Mouse (Mus musculus): ENCODE results near the gene Lgr4.
"Not testable (repeated sequence)": the region's sequence is repeated elsewhere in the genome, so short reads cannot be mapped to it uniquely, and the experiment has no call there.

Lgr4 gene

DNA sequence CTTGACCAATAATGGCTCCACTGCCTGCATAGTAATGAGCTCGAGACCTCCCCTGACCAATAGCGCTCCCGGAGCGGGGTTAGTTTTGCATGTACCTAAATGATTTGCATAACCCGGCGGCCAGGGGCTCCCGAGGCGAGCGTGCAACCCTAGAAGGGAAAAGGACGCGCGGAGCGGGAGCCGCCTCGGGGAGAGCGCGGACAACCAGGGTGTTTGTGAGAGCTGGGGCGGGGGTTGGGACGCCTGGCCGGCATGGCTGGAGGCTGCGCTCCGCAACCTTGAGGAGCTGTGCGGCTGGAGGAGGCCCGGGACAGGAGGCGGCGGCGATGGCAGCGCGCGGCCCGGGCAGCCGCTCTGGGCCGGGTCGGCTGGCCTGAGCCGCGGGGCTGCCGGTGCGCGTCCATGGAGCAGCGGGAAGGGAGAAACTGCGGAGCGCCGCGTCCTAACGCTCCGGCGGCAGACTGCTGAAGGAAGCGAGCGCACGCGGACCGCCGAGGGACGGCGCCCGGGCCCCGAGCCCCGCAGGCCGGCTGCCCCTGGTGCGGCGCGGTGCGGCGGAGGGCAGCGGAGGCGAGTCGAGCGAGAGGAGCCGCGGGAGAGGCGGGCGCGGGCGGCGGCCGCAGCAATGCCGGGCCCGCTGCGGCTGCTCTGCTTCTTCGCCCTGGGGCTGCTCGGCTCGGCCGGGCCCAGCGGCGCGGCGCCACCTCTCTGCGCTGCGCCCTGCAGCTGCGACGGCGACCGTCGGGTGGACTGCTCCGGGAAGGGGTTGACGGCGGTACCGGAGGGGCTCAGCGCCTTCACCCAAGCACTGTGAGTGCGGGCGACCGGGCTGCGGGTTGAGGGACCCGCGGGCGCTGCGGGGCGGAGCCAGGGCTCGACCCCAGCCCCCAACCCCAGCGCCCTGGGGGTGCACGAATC, at the start of gene Lgr4:
Lgr4 (plus strand) TSS at position 152 of the 918 bp plus-strand sequence.
- DNase-seq: peak; percentile 92 to 96

DNA sequence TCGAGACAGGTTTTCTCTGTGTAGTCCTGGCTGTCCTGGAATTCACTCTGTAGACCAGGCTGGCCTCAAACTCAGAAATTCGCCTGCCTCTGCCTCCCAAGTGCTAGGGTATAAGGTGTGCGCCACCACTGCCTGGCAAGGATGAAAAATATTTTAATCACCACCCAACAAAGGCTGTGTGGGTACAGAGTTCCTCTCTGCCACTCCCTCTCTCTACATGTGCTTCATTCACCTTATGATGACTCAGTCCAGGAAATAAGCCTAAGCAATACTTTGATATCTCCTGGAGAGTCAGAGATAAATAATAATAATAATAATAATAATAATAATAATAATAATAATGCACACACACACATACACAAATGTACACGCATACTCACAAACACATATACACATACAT, 38.0 kb upstream of the Lgr4 start:
- not testable (repeated sequence) for DNase-seq

DNA sequence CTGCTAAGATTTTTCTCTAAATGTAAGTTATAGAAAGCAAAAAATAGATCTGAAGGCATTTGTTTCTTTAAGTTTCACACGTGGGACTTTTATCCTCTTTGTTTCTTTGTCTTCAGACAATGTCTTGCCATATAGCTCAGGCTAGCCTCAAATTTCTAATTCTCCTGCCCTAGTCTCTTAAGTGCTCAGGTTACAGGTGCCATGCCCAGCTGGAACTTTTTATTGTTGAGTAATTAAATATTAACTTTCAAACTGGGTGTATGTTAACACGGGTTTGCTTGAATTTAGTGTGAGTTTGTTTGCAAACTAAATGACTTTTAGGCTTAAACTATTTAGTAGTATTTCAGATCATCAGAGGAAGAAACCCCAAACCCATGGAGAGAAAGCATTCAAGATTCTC, 36.3 kb upstream of the Lgr4 start:
- no peak for DNase-seq

DNA sequence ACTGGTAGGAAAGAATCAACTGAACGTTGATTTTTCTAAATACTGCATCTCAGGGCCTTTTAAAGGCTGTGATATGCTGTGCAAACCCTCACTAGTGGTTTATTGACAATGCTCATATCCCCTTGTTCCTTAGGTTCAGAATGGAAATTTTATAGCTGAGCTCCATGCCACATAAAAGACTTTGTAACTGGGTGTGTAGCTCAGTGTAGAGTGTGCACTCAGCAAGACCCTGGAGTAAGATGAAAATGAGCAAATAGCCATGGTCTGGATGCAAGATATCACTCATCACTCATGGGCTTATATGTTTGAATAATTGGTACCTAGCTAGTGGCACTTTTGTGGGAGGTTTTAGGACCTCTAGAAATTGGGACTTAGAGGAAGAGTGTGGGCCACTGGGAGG, 35.8 kb upstream of the Lgr4 start:
- DNase-seq: no peak

DNA sequence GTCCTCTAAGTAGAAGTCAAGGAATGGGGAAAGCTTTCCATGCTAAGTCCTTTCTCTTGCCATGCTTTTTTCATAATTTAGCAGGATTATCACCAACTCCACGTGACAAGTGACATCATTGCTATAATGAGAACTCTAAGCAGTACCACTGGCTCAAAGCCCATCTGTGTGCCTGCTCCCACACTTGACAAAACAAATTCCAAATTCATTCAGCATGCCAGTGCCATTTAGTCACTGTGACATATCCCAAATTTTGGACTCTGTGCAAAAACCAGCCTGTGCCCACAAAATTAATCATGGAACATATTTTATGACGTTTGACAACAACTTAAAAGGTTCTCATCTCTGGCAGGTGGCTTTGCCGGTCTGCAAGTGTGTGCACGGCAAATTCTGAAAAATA, 33.3 kb upstream of the Lgr4 start:
- no peak for DNase-seq

DNA sequence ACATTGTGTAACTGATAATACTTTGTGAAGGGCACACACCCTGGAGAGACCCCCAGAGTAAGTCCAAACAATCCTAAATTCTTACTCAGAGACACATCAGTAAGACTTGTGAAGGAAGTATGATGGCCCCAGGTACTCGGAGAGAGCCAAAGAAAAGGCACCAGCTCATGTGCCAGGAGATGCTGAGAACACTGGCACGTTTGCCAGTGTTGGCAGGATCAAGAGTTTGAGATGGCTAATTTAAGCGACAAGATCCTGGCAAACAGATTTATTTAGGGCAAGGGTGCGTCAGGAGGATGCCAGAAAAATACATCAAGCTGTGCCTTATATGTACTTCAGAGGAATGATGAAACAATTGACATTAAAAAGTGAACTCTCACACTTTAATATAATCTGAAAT, 32.9 kb upstream of the Lgr4 start:
- no peak for DNase-seq

DNA sequence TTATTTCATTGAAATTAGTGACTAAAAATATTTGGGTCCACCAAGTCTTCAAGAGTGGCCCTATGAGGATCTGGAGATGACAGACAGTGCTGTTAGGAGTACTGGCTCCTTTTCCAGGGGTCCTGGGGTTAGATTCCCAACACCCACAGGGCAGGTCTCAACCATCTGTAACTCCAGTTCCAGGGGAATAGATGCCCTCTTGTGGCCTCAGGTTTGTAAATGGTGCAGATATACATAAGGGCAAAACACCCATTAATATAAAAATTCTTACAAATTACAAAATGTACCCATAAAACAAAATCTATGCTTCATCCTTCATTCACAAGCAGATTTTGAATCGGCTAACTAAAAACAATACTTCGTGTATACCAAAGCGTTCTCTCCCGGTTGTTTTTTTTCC, 27.4 kb upstream of the Lgr4 start:
- DNase-seq: no peak

DNA sequence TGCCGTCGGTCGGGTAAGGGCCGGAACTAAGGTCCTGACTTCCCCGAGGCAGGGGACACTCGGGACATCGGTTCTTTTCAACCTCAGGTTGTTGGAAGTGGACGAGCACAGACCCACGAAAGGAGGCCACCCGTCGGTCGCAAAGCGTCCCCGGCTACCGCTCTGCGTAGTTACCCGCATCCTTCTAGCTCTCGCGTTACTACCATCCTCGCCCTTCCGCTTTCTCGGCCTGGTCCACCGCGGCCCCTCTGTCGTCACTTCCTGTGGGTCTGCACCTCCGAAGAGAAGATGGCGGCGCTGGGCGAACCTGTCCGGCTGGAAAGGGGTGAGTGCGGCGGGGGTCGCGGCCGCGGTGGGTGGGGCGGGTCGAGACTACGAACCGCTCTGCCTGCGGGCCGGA, 26.9 kb upstream of the Lgr4 start, which contains the start of gene Lin7c:
Lin7c (plus strand) TSS at position 257 of the 400 bp plus-strand sequence.
- DNase-seq: peak; percentile 95 to 96

DNA sequence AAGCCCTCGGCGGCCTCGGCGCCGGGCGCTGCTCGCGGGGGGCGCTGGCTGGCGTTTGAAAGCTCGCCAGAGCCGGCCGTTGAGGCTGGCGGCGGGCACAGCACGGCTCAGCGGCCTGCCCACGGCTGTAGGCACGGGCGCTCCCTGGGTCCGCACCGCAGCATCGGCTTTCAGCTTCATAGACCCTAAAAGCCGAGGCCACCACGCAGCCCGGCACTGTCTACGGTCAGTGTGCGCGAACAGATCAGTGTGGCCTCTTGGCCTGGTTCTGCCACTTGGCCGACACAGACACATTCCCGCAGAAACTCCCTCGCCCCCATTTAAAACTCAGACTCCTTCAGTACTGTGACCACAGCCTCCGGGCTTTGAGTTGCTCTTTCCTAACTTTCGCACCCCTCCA, 26.4 kb upstream of the Lgr4 start:
- DNase-seq: no peak

DNA sequence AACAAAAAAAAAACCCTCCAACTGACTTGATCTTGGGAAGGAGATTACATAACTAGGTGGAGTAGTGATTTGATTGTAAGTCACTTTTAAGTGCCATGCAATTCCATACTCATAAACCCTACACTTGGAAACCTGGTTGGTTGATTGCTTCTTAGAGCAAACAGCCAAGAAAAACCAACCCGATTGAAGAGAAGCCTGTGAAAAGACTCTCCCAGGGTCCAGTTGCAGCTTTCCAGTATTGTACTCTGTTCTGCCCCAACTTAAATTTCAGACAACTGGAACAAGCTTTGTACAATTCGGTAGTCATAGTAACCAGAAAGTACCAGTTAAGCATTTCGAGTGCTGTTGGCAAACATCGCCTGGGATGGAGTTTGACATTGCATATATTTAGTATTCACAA, 26.0 kb upstream of the Lgr4 start:
- no peak for DNase-seq

DNA sequence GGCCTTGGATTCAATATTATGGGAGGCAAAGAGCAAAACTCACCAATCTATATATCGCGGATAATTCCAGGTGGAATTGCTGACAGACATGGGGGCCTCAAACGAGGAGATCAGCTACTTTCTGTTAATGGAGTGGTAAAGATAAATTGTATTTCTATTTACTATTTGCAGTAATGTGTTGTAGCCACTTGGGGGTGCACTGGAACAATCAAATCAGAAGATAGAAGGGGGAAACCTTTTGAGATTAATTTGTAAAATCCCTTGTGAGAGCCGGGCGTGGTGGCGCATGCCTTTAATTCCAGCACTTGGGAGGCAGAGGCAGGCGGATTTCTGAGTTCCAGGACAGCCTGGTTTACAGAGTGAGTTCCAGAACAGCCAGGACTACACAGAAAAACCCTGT, 21.1 kb upstream of the Lgr4 start:
- DNase-seq: no peak

DNA sequence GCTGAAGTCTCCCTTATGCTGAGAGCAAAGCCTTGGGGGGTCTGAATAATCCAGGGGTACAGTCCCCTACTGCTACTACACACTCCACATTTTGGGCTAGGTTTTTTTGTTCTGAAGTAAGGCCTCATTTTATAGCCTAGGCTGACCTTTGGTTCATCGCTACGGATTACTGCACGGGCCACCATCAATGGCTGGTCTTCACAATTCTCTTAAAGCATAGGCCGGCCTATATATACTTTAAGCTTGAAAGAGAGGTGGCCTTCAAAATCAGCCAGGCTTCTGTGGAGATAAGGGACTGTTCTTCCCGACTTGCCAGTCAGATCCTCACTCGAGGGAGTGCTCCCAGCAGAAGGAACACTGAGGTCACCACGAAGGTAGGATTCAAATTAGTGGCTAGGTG, 14.6 kb upstream of the Lgr4 start:
- no peak for DNase-seq

DNA sequence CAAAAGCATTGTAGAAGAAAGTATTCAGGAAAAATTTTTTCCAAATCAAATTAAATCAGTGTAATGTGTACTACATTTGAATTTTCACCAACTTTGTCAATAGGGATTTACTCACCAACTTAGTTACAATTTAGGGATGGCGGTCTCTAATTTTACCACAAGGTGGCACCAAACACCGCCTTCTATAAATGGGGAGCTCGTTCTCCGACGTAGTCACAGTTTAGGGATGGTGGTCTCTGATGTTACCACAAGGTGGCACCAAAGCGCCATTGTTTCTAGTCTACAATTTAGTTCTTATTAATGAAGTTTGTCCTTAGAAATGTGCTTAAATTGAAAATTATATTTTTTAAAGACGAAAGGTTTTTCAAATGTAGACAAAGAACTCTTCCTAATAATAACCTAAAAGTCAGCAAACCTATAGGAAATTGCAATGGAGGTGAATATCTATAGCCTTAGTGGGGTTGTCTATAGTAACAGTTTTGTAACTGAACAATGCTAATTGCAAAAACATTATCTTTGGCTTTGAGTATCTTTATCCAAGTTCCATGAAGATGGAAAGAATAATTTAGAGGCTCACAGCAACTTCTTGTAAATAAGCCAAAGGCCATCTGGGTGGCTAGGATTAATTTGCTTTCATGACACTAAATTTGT, 13.2 kb upstream of the Lgr4 start:
- DNase-seq: peak; percentile 64 to 88

DNA sequence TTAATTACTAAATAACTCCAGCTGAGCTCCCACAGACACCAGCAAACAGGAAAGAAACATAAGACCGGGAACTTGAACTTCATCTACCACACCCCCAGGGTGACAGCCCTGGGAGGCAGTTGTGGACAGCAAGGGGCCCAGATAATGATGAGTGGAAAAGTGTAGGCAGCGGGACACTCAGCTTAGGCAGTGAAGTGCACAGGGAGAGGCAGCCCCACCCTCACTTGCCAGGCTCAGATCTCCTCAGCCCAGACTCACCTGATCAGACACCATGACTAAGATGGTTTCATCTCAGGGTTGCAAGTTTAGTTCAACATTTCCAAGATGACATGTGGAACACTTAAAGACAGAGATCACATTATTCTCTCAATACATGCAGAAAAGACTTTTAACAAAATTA, 8.3 kb upstream of the Lgr4 start:
- no peak for DNase-seq

DNA sequence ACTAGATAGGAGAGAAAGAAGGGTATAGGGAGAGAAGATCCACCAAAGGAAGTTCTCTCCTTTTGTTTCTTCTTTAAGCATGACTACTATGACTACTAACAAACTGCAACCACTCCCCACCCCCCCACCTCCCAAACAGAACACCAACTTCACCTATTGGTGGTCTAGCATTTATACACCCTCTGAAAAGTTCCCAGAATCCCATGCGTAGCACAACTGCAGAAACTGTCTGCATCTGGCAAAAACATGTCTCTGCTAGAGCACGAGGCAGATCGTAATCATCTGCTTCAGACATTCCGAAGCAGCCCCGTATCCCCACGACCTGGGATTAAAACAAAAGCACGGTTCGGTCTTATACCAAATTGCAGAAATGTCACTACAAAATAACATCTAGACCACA, 5.2 kb upstream of the Lgr4 start:
- no peak for DNase-seq

DNA sequence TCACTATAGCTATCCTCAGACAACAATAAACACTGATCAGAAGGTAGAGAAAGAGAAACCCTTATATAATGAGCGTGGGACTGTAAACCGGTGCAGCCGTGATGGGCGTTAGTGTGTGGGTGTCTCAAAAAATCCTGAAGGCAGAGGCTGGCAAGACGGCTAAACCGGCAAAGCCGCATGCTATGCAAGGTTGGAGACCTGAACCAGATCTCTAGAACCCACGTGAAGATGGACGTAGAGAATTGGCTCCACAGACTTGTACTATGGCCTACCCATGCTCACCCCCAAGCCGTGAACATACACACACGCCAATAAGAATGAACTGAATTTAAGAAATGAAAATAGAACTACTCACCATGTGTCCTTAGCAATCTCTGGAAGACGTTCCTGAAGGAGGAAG, 4.7 kb upstream of the Lgr4 start:
- no peak for DNase-seq

DNA sequence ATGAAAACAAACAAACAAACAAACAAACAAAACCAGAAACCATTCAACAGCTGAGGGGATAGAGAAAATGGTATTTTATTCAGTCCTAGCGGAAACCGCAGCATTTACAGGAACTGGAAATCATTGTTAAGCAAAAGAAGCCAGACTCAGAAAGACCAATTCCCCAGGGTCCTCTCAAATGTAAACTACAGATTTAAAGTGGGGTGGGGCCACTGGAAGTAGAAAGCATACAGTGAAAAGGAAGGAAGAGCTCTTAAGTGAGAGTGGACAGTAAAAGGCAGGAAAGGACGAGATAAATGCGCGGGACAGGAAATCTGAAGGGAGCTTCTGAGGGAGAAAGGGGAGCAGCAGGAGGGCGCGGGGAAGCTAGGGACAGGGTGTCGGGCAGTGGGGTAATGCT, 4.2 kb upstream of the Lgr4 start:
- DNase-seq: no peak

DNA sequence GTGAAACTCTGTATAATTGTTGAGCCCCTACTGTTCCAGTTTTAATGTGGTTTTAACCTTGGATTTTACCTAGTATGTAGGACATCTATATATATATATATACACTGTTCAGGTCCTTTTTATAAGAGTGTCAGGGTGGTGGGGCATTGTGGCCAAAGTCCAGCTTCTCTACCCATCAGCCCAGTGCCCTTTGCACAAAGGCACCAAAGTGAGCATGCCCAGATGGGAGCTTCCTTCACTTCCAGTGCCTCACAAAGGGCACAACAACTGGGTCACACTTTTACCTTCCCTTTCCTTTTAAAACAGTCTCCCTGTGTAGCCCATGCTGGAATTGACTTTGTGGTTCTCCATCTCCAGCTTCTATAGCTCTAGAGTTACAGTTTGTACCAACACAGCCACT, 2.8 kb upstream of the Lgr4 start:
- no peak for DNase-seq

DNA sequence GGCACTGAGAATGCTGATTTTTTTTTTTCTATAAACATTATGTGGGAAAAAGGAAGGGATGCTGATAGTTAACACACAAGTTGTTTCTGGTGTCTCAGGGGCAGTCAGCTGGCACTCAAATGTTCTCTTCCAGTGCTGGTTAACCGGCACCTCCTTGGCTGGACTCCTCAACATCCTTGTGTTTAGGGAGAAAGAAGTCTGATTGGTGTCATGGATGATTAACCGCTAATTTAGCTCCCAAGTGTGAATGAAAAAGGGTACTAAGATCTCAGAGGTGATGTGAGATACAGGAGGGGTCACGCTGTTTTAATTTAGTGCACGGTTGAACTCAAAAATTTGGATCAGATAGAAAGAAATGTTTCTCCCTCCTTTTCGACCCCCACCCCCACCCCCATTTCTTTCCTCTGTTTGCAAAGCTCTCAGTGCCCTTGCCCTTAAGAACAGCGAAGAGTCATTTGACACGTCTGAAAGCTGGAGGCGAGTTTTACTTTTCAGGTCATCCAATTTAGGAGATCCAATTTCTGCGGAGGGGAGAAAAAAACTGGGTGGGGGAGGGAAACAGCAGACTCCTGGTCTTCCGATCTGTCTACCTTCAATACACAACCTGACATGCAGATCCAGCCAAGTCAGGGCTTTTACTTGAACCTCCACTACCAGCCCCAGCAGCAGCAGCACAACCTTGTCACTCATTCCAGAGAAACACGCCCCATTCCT, 508 bp upstream of the Lgr4 start:
- DNase-seq: no peak

DNA sequence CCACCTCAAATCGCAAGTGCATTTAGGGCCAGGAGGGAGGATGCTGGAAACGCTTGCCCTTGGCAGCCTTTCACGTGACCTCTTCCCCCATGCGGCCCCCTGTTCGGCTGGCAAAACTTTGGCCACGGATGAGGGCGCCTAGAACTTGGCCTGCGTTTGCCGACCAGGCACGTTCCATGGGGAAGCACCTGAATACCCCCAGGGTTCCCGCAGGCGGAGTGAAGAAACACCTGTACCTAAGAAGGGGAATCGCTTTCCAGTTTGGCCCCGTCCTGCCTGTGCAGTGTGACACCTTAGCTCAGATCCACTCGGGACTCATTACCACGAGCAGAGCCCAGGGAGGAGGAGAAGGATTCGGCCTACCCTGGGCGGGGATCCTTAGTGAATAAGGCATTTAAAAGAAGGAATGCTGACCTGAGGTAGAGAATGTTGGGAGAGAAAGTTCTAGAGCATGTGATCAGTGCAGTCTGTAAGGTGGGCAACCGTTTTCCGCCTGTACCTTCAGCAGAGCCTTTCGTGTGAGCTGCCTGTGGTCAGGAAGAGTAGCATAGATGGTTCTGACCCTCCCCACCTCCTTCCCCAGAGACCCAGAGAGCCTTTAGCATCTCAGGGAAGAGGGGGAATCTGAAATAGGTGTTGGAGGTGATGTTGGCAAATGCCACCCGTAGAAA, 1.3 kb downstream of the Lgr4 start:
- no peak for DNase-seq

DNA sequence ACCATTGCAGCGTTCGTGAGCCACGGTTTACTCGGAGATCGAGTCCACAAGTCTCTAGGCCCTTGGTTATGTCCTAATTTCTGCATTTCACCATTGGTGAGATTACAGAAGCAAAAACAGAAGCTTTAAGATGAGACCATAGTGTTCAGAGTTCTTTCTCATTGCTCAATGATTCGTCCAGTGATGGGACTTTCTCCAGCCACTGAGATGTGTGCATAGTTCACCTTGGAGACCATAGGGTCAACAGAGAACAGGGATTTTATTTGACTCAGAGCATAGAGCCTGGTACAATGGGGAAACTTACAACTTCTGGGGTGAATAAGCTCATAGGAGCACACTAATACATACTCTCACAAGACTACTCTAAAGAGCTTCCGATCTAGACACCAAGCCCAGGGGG, 3.0 kb downstream of the Lgr4 start:
- no peak for DNase-seq

DNA sequence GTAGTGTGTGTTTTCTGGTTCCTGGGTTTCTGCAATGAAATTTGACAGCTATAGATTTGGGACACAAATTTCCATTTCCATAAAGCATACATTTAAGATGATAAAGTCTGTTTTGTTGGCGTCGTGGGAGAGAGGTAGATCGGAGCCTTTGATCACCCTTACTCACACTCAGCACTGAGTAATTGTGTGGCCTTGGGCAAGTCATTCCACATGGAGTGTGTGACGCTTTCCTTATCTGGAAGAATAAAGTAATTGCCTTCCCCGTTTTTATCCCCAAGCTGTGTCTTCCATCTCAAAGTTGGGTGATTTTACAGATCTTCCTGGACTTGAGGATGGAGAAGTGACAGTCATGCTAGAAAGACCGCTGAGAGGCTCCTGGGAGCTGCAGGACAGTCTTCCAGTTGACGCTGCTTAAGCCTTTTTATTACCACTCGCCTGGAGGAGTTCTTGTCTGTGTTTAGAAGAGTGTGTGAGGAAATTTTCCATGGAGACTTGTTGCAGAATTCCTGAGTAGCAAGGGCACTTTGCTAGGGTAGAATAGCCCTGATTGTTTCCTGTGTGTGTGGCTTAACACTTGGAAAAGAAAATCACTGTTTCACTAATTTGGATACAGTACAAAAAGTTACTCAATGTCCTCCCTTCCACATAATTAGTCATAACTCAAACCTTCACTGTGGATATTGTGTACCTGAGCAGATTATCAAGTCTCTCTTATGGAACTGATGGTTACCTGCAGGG, 4.0 kb downstream of the Lgr4 start:
- no peak for DNase-seq

DNA sequence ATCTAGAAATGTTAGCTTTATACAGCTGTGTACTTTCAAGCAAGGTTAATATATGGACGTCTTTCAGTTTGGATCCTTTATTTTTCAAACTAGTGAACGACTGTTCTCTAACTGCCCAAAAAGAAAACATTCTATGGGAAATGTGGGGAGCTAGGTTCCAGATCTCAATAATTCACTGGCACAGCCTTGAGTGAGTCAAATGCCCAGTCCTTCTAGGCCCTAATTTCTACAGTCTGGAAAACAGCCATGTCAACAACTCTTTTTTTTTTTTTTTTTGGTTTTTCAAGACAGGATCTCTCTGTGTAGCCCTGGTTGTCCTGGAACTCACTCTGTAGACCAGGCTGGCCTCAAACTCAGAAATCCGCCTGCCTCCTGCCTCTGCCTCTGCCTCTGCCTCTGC, 4.9 kb downstream of the Lgr4 start:
- DNase-seq: no peak

Measured in lung, postnatal 4 days (tissue).